Mouse (Mus musculus) neural tube, embryonic 11.5 days (tissue): ENCODE measurements around the gene Hagh. TPM values are rescaled to one million over a fixed set of nuclear protein-coding genes. Genes with fewer than 3 reads are reported as not detected.

ENCODE experiments used
- ATAC-seq: fragments of 200-750 bp; cut with Nextera tagmentation; 2 replicates; pipeline ENCODE4 v1.8.0; 2017; ENCODE audit warnings: moderate number of reproducible peaks, mild to moderate bottlenecking, moderate TSS enrichment, moderate library complexity; ENCODE audit not compliant: insufficient read depth, low FRiP score, low TSS enrichment
- DNase-seq: peaks from one replicate; pipeline ENCODE4 v3.0.0-alpha.2; 2015; ENCODE audit warnings: low spot score
- H3K27ac ChIP-seq: fragments of 300-500 bp; sonication (generic); 2 replicates; pipeline ENCODE4 v1.5.1; 2014; ENCODE audit warnings: low read depth, mild to moderate bottlenecking, low read length
- H3K27me3 ChIP-seq: fragments of 300-500 bp; sonication (generic); 2 replicates; pipeline ENCODE4 v1.6.1; 2014; ENCODE audit warnings: mild to moderate bottlenecking, low read length, mixed read lengths; ENCODE audit not compliant: control insufficient read depth, insufficient read depth
- H3K36me3 ChIP-seq: fragments of 300-500 bp; sonication (generic); 2 replicates; pipeline ENCODE4 v1.6.1; 2014; ENCODE audit warnings: mild to moderate bottlenecking, low read length, moderate library complexity, mixed read lengths; ENCODE audit not compliant: control insufficient read depth, insufficient read depth
- H3K4me1 ChIP-seq: fragments of 300-500 bp; sonication (generic); 2 replicates; pipeline ENCODE4 v1.6.1; 2014; ENCODE audit warnings: low read length, mixed read lengths; ENCODE audit not compliant: control insufficient read depth, insufficient read depth
- H3K4me2 ChIP-seq: fragments of 300-500 bp; sonication (generic); 2 replicates; pipeline ENCODE4 v1.6.1; 2014; ENCODE audit warnings: low read depth, mild to moderate bottlenecking, moderate library complexity
- H3K4me3 ChIP-seq: fragments of 300-500 bp; sonication (generic); 2 replicates; pipeline ENCODE4 v1.5.1; 2014; ENCODE audit warnings: low read depth, low read length
- H3K9ac ChIP-seq: fragments of 300-500 bp; sonication (generic); 2 replicates; pipeline ENCODE4 v1.6.1; 2014; ENCODE audit warnings: mild to moderate bottlenecking, low read length
- H3K9me3 ChIP-seq: fragments of 300-500 bp; sonication (generic); 2 replicates; pipeline ENCODE4 v1.6.1; 2016; ENCODE audit warnings: low read length; ENCODE audit not compliant: control insufficient read depth
- WGBS: fragments of 180-500 bp; shearing (Covaris S2); extraction: QIAGEN DNeasy Blood & Tissue Kit; methylation state at CpG from one replicate; pipeline ENCODE4 v1.1.7; 2014; 5-methylcytosine and 5-hydroxymethylcytosine counted together
- polyA plus RNA-seq: library from polyadenylated mRNA; unstranded; fragments of >200 nt; fragmentation: Nextera tagmentation; extraction: Ambion mirVana; gene quantifications from 2 replicates; pipeline ENCODE4 v1.2.1, GENCODE M21; 2014

Gene Hagh
- 32.9 and 34.5 TPM in 2 replicates for polyA plus RNA-seq

- Histone ChIP-seq H3K36me3 (no peaks in the 10 kb centered on the region), H3K4me1 (no peaks in the 10 kb centered on the region), H3K4me2 (no peak within 1 kb of the TSS), H3K4me3 (no peak within 1 kb of the TSS), H3K9ac (no peak within 1 kb of the TSS), H3K9me3 (no peaks in the 10 kb centered on the region), H3K27me3 (no peaks in the 10 kb centered on the region), H3K27ac (no peak within 1 kb of the TSS)
- ATAC-seq (no peak), DNase-seq (no peak)
- WGBS, result 69% methylated on average over 8 of the region's 8 CpGs
Observed at GRCm38 (mm10) chr17:24839842-24840241, at the start of gene Hagh. TSS of gene Hagh (plus strand) at chr17:24840143.

GRCm38 (mm10) chr17:24792190-24792589 is 47.8 kb upstream of the Hagh start:
- Histone ChIP-seq H3K4me2 (no peak overlapping the region), H3K27ac (no peak overlapping the region), H3K4me1 (no peaks in the 10 kb centered on the region), H3K9me3 (no peaks in the 10 kb centered on the region), H3K36me3 (no peaks in the 10 kb centered on the region), H3K9ac (no peak overlapping the region), H3K27me3 (no peaks in the 10 kb centered on the region), H3K4me3 (no peak overlapping the region)
- DNase-seq, result no peak
- ATAC-seq, result no peak
- WGBS, result 69% methylated on average over 8 of the region's 8 CpGs

- H3K4me1 ChIP-seq, result no peaks in the 10 kb centered on the region
- no peaks in the 10 kb centered on the region for H3K36me3 ChIP-seq
- H3K4me3 ChIP-seq, result no peak overlapping the region
- H3K27ac ChIP-seq, result no peak overlapping the region
- no peak overlapping the region for H3K9ac ChIP-seq
- H3K27me3 ChIP-seq, result no peaks in the 10 kb centered on the region
- DNase-seq (no peak), ATAC-seq (no peak)
- H3K9me3 ChIP-seq, result no peaks in the 10 kb centered on the region
- no peak overlapping the region for H3K4me2 ChIP-seq
- WGBS, result 70% methylated on average over 12 of the region's 12 CpGs
Observed at GRCm38 (mm10) chr17:24794791-24795190, 45.2 kb upstream of the Hagh start.

GRCm38 (mm10) chr17:24796969-24797368 is 43.0 kb upstream of the Hagh start:
- no peaks in the 10 kb centered on the region for H3K36me3 ChIP-seq
- H3K4me3 ChIP-seq, result no peak overlapping the region
- H3K4me2 ChIP-seq, result no peak overlapping the region
- no peak overlapping the region for H3K9ac ChIP-seq
- WGBS, result 85% methylated on average over 3 of the region's 3 CpGs
- H3K4me1 ChIP-seq, result no peaks in the 10 kb centered on the region
- DNase-seq (no peak), ATAC-seq (no peak)
- no peaks in the 10 kb centered on the region for H3K27me3 ChIP-seq
- no peak overlapping the region for H3K27ac ChIP-seq
- no peaks in the 10 kb centered on the region for H3K9me3 ChIP-seq

GRCm38 (mm10) chr17:24798229-24798628 is 41.7 kb upstream of the Hagh start:
- DNase-seq (no peak), ATAC-seq (no peak)
- no peak overlapping the region for H3K27ac ChIP-seq
- H3K4me1 ChIP-seq, result no peaks in the 10 kb centered on the region
- H3K4me2 ChIP-seq, result no peak overlapping the region
- no peak overlapping the region for H3K4me3 ChIP-seq
- H3K9ac ChIP-seq, result no peak overlapping the region
- no peaks in the 10 kb centered on the region for H3K36me3 ChIP-seq
- no peaks in the 10 kb centered on the region for H3K27me3 ChIP-seq
- no peaks in the 10 kb centered on the region for H3K9me3 ChIP-seq
- 58% methylated on average over 9 of the region's 9 CpGs for WGBS

GRCm38 (mm10) chr17:24799476-24799875 is 40.5 kb upstream of the Hagh start:
- ATAC-seq, result no peak
- no peak overlapping the region for H3K9ac ChIP-seq
- no peak overlapping the region for H3K27ac ChIP-seq
- H3K4me1 ChIP-seq, result no peaks in the 10 kb centered on the region
- H3K4me3 ChIP-seq, result no peak overlapping the region
- H3K9me3 ChIP-seq, result no peaks in the 10 kb centered on the region
- peaks cover 5% of the 10 kb centered on the region for H3K27me3 ChIP-seq
- no peak for DNase-seq
- 91% methylated on average over 4 of the region's 4 CpGs for WGBS
- no peaks in the 10 kb centered on the region for H3K36me3 ChIP-seq
- H3K4me2 ChIP-seq, result no peak overlapping the region

- no peaks in the 10 kb centered on the region for H3K36me3 ChIP-seq
- H3K4me3 ChIP-seq, result no peak overlapping the region
- WGBS, result 59% methylated on average over 3 of the region's 3 CpGs
- no peaks in the 10 kb centered on the region for H3K9me3 ChIP-seq
- DNase-seq (no peak), ATAC-seq (no peak)
- no peak overlapping the region for H3K4me2 ChIP-seq
- H3K27ac ChIP-seq, result no peak overlapping the region
- H3K4me1 ChIP-seq, result no peaks in the 10 kb centered on the region
- peaks cover 13% of the 10 kb centered on the region for H3K27me3 ChIP-seq
- H3K9ac ChIP-seq, result no peak overlapping the region
Observed at GRCm38 (mm10) chr17:24800524-24800923, 39.4 kb upstream of the Hagh start.

GRCm38 (mm10) chr17:24803952-24804951 is 35.7 kb upstream of the Hagh start, which contains the start of gene Meiob:
TSS of gene Meiob (plus strand) at chr17:24804289.
- H3K36me3 ChIP-seq, result no peaks in the 10 kb centered on the region
- peak within 1 kb of the TSS; percentile 62 for H3K4me3 ChIP-seq
- no peak within 1 kb of the TSS for H3K27ac ChIP-seq
- WGBS, result under 1% methylated on average over 70 of the region's 71 CpGs
- no peaks in the 10 kb centered on the region for H3K9me3 ChIP-seq
- DNase-seq (peak; percentile 83), ATAC-seq (peak; percentile 60)
- H3K4me2 ChIP-seq, result peak within 1 kb of the TSS; percentile 82
- peaks cover 21% of the 10 kb centered on the region for H3K27me3 ChIP-seq
- H3K9ac ChIP-seq, result peak within 1 kb of the TSS; percentile 52
- no peaks in the 10 kb centered on the region for H3K4me1 ChIP-seq

- Histone ChIP-seq H3K36me3 (no peaks in the 10 kb centered on the region), H3K4me3 (no peak overlapping the region), H3K27ac (no peak overlapping the region), H3K27me3 (peaks cover 1% of the 10 kb centered on the region; the same call in 1 of the 2 replicates), H3K4me2 (no peak overlapping the region), H3K9ac (no peak overlapping the region), H3K9me3 (no peaks in the 10 kb centered on the region), H3K4me1 (no peaks in the 10 kb centered on the region)
- DNase-seq (no peak), ATAC-seq (no peak)
- WGBS, result 73% methylated on average over 3 of the region's 3 CpGs
Observed at GRCm38 (mm10) chr17:24811211-24811610, 28.7 kb upstream of the Hagh start.
